Mouse (Mus musculus) stomach, embryonic 14.5 days (tissue): ENCODE measurements around the gene Itgb5. TPM values are rescaled to one million over a fixed set of nuclear protein-coding genes. Genes with fewer than 3 reads are reported as not detected.

Experiments used
- ATAC-seq: fragments of 200-750 bp; cut with Nextera tagmentation; 2 replicates; pipeline ENCODE4 v1.8.0; 2017; ENCODE audit warnings: low read depth, moderate TSS enrichment; ENCODE audit not compliant: insufficient number of reproducible peaks, insufficient read depth, low FRiP score
- H3K27ac ChIP-seq: fragments of 300-500 bp; sonication (generic); 2 replicates; pipeline ENCODE4 v1.5.1; 2014; ENCODE audit warnings: mild to moderate bottlenecking, low read length, moderate library complexity, mixed read lengths
- H3K27me3 ChIP-seq: fragments of 300-500 bp; sonication (generic); 2 replicates; pipeline ENCODE4 v1.6.1; 2014; ENCODE audit warnings: low read length, control low read depth, mixed read lengths; ENCODE audit not compliant: control insufficient read depth, insufficient read depth
- H3K36me3 ChIP-seq: fragments of 300-500 bp; sonication (generic); 2 replicates; pipeline ENCODE4 v1.6.1; 2014; ENCODE audit warnings: mild to moderate bottlenecking, control low read depth, low read length, moderate library complexity, mixed read lengths; ENCODE audit not compliant: control insufficient read depth, insufficient read depth
- H3K4me1 ChIP-seq: fragments of 300-500 bp; sonication (generic); 2 replicates; pipeline ENCODE4 v1.6.1; 2014; ENCODE audit warnings: low read length, control low read depth, mixed read lengths; ENCODE audit not compliant: control insufficient read depth, insufficient read depth
- H3K4me2 ChIP-seq: fragments of 300-500 bp; sonication (generic); replicated peaks from 2 replicates; pipeline ENCODE4 v1.6.1; 2014; ENCODE audit warnings: low read depth, low read length, control low read depth
- H3K4me3 ChIP-seq: fragments of 300-500 bp; sonication (generic); 2 replicates; pipeline ENCODE4 v1.5.1; 2014; ENCODE audit warnings: low read depth, low read length, control low read depth
- H3K9ac ChIP-seq: fragments of 300-500 bp; sonication (generic); replicated peaks from 2 replicates; pipeline ENCODE4 v1.6.1; 2014; ENCODE audit warnings: low read depth, mild to moderate bottlenecking, control low read depth, low read length, moderate library complexity, mixed read lengths
- H3K9me3 ChIP-seq: fragments of 300-500 bp; sonication (generic); 2 replicates; pipeline ENCODE4 v1.6.1; 2016; ENCODE audit warnings: low read depth, low read length, control low read depth; ENCODE audit not compliant: control insufficient read depth
- WGBS: fragments of 180-500 bp; shearing (Covaris S2); extraction: QIAGEN DNeasy Blood & Tissue Kit; methylation state at CpG from one replicate; pipeline ENCODE4 v1.1.7; 2014; 5-methylcytosine and 5-hydroxymethylcytosine counted together
- polyA plus RNA-seq: library from polyadenylated mRNA; unstranded; fragments of >200 nt; fragmentation: Nextera tagmentation; extraction: Ambion mirVana; gene quantifications from 2 replicates; pipeline ENCODE4 v1.2.1, GENCODE M21; 2014

Gene Itgb5
- polyA plus RNA-seq, 1 experiment from 2014 or later: 37.2 TPM

GRCm38 (mm10) chr16:33859988-33860700 lies 30.7 kb downstream of the Itgb5 start:
- no peaks in the 10 kb centered on the region for H3K36me3 ChIP-seq
- WGBS: 57% methylated on average over 14 of the region's 14 CpGs
- no peaks in the 10 kb centered on the region for H3K27me3 ChIP-seq
- H3K27ac ChIP-seq: no peak overlapping the region
- no peak for ATAC-seq
- no peak overlapping the region for H3K4me2 ChIP-seq
- H3K4me1 ChIP-seq: no peaks in the 10 kb centered on the region
- no peak overlapping the region for H3K4me3 ChIP-seq
- no peak overlapping the region for H3K9ac ChIP-seq
- no peaks in the 10 kb centered on the region for H3K9me3 ChIP-seq

- ATAC-seq: no peak
- 85% methylated on average over 4 of the region's 4 CpGs for WGBS
Observed at GRCm38 (mm10) chr16:33862406-33862805, 32.9 kb downstream of the Itgb5 start.

GRCm38 (mm10) chr16:33863208-33863751 lies 33.8 kb downstream of the Itgb5 start:
- Histone ChIP-seq H3K9me3 (no peaks in the 10 kb centered on the region), H3K4me3 (no peak overlapping the region), H3K27ac (no peak overlapping the region), H3K27me3 (no peaks in the 10 kb centered on the region), H3K4me2 (no peak overlapping the region), H3K36me3 (no peaks in the 10 kb centered on the region), H3K4me1 (no peaks in the 10 kb centered on the region), H3K9ac (no peak overlapping the region)
- ATAC-seq: no peak
- 86% methylated on average over 5 of the region's 5 CpGs for WGBS

More at GRCm38 (mm10) chr16:33862406-33862805, 32.9 kb downstream of the Itgb5 start:
- H3K9me3 ChIP-seq: no peaks in the 10 kb centered on the region
- H3K36me3 ChIP-seq: no peaks in the 10 kb centered on the region
- no peak overlapping the region for H3K4me3 ChIP-seq
- no peak overlapping the region for H3K9ac ChIP-seq
- H3K27ac ChIP-seq: no peak overlapping the region
- no peak overlapping the region for H3K4me2 ChIP-seq
- no peaks in the 10 kb centered on the region for H3K27me3 ChIP-seq
- H3K4me1 ChIP-seq: no peaks in the 10 kb centered on the region

GRCm38 (mm10) chr16:33870224-33870785 lies 40.8 kb downstream of the Itgb5 start:
- H3K36me3 ChIP-seq: no peaks in the 10 kb centered on the region; the same call in 1 of the 2 replicates
- no peak overlapping the region for H3K9ac ChIP-seq
- no peaks in the 10 kb centered on the region for H3K27me3 ChIP-seq
- H3K27ac ChIP-seq: peak overlapping the region; percentile 69; the same call in 1 of the 2 replicates
- no peaks in the 10 kb centered on the region for H3K9me3 ChIP-seq
- 64% methylated on average over 3 of the region's 3 CpGs for WGBS
- H3K4me2 ChIP-seq: no peak overlapping the region
- H3K4me1 ChIP-seq: peaks cover 17% of the 10 kb centered on the region
- peak; percentile 23; the same call in 1 of the 2 replicates for ATAC-seq
- H3K4me3 ChIP-seq: no peak overlapping the region

- WGBS: 57% methylated on average over 13 of the region's 13 CpGs
- H3K4me2 ChIP-seq: no peak overlapping the region
- H3K4me1 ChIP-seq: peaks cover 17% of the 10 kb centered on the region
- peak overlapping the region; percentile 72 for H3K27ac ChIP-seq
- H3K9ac ChIP-seq: no peak overlapping the region
- no peaks in the 10 kb centered on the region for H3K9me3 ChIP-seq
- no peaks in the 10 kb centered on the region for H3K27me3 ChIP-seq
- no peak for ATAC-seq
- no peak overlapping the region for H3K4me3 ChIP-seq
- peaks cover 5% of the 10 kb centered on the region; the same call in 1 of the 2 replicates for H3K36me3 ChIP-seq
Observed at GRCm38 (mm10) chr16:33870988-33871758, 41.7 kb downstream of the Itgb5 start.

- Histone ChIP-seq H3K4me2 (no peak overlapping the region), H3K27ac (peak overlapping the region; percentile 72)
- no peak; the same call in 1 of the 2 replicates for ATAC-seq
Observed at GRCm38 (mm10) chr16:33871865-33872443, 42.5 kb downstream of the Itgb5 start.

GRCm38 (mm10) chr16:33873282-33873681 lies 43.8 kb downstream of the Itgb5 start:
- Histone ChIP-seq H3K36me3 (peaks cover 5% of the 10 kb centered on the region; the same call in 1 of the 2 replicates), H3K9ac (no peak overlapping the region), H3K4me1 (peaks cover 24% of the 10 kb centered on the region), H3K4me3 (no peak overlapping the region), H3K4me2 (no peak overlapping the region), H3K27ac (no peak overlapping the region; the same call in 1 of the 2 replicates), H3K27me3 (no peaks in the 10 kb centered on the region), H3K9me3 (no peaks in the 10 kb centered on the region)
- WGBS: 73% methylated on average over 7 of the region's 7 CpGs
- ATAC-seq: no peak

More at GRCm38 (mm10) chr16:33871865-33872443, 42.5 kb downstream of the Itgb5 start:
- H3K9me3 ChIP-seq: no peaks in the 10 kb centered on the region
- 64% methylated on average over 14 of the region's 14 CpGs for WGBS
- no peak overlapping the region for H3K4me3 ChIP-seq
- peaks cover 17% of the 10 kb centered on the region for H3K4me1 ChIP-seq
- H3K9ac ChIP-seq: no peak overlapping the region
- H3K36me3 ChIP-seq: peaks cover 5% of the 10 kb centered on the region; the same call in 1 of the 2 replicates
- H3K27me3 ChIP-seq: no peaks in the 10 kb centered on the region
